Mouse (Mus musculus) layer of hippocampus, postnatal 10 days (tissue): ENCODE measurements around the gene Abcf3. TPM values are rescaled to one million over a fixed set of nuclear protein-coding genes. Genes with fewer than 3 reads are reported as not detected.

Experiments
- microRNA-seq, 2 experiments: library from miRNA; unstranded; fragments of <30 nt; microRNA quantifications; one replicate each; pipeline ENCODE4 v1.2.0; 2021
- total RNA-seq, 2 experiments: library from RNA; stranded (reverse); gene quantifications; 2 replicates each; pipeline ENCODE4 v1.2.3; 2021

Gene Abcf3
- total RNA-seq, 2 experiments from 2014 or later = 61.3 to 90.1 TPM

Small RNAs within 50 kb of the gene (microRNA-seq; reads per million reads assigned to microRNA genes)
- 245 to 331 reads per million in 2 experiments for gene Mir1224

Other genes with a start within 250 kb of the Abcf3 start
- 10 to 100 TPM; 66.1 to 71.4 TPM for gene Parl, start 246.2 kb upstream of the Abcf3 start, total RNA-seq
- gene Cyp2ab1, start 223.2 kb upstream of the Abcf3 start, total RNA-seq = not detected
- 100 to 1,000 TPM; 149 to 202 TPM for gene Abcc5, start 122.2 kb upstream of the Abcf3 start, total RNA-seq
- 10 to 100 TPM; 59.6 to 61.7 TPM for gene Eif2b5, start 49.8 kb upstream of the Abcf3 start, total RNA-seq
- gene Dvl3, start 31.6 kb upstream of the Abcf3 start, total RNA-seq = 10 to 100 TPM; 83.1 to 87.2 TPM
- 100 to 1,000 TPM; 893 to 941 TPM for gene Ap2m1, start 13.1 kb upstream of the Abcf3 start, total RNA-seq
- gene Vwa5b2, start 40.9 kb downstream of the Abcf3 start, total RNA-seq = 10 to 100 TPM; 44.4 to 45.6 TPM
- 1 to 10 TPM; 2.9 TPM for gene Eef1akmt4, start 63.0 kb downstream of the Abcf3 start, total RNA-seq
- under 1 TPM in 1 of 2 experiments, not detected in 1; 0.53 TPM for gene Gm49333, start 63.0 kb downstream of the Abcf3 start, total RNA-seq
- 10 to 100 TPM; 12.4 to 14.0 TPM for gene Alg3, start 63.2 kb downstream of the Abcf3 start, total RNA-seq
- gene Camk2n2, start 72.7 kb downstream of the Abcf3 start, total RNA-seq = 100 to 1,000 TPM; 143 to 153 TPM
- 10 to 100 TPM; 29.5 to 33.8 TPM for gene Ece2, start 81.3 kb downstream of the Abcf3 start, total RNA-seq
- 100 to 1,000 TPM; 248 to 270 TPM for gene Psmd2, start 103.1 kb downstream of the Abcf3 start, total RNA-seq
- 100 to 1,000 TPM; 349 to 379 TPM for gene Eif4g1, start 119.7 kb downstream of the Abcf3 start, total RNA-seq
- gene Fam131a, start 144.7 kb downstream of the Abcf3 start, total RNA-seq = 100 to 1,000 TPM; 298 to 325 TPM
- gene Polr2h, start 169.1 kb downstream of the Abcf3 start, total RNA-seq = 10 to 100 TPM; 23.2 to 27.7 TPM
- gene Clcn2, start 169.2 kb downstream of the Abcf3 start, total RNA-seq = 10 to 100 TPM; 41.4 to 50.7 TPM
- 10 to 100 TPM; 25.1 TPM for gene Chrd, start 184.6 kb downstream of the Abcf3 start, total RNA-seq
- gene Thpo, start 185.9 kb downstream of the Abcf3 start, total RNA-seq = 1 to 10 TPM; 3.7 to 4.3 TPM